Mouse (Mus musculus) adrenal gland (tissue): Measurements from ENCODE around the gene Map3k20.

ENCODE experiments used
- intact Hi-C: fragments of 180-260 bp; cut with DNase I; formaldehyde crosslinking; loops from one replicate; pipeline ENCODE4 v1.15.1; 2025
- long read RNA-seq, 2 experiments: library from polyadenylated mRNA; unstranded; transcript quantifications; one replicate each; pipeline ENCODE4 v2.0.0; 2020; ENCODE audit warnings: borderline replicate concordance in 1 of 2; ENCODE audit not compliant: insufficient replicate concordance in 1 of 2

Map3k20 gene
- long read RNA-seq, experiment 1, partial matches to known transcripts = 1 of 5 reads
- long read RNA-seq, experiment 1, other reads (novel, unspliced or antisense) = 2 of 5 reads
- long read RNA-seq, experiment 2, partial matches to known transcripts = 0 of 3 reads
- long read RNA-seq, experiment 2, other reads (novel, unspliced or antisense) = 3 of 3 reads

GRCm38 (mm10) chr2:72285256-72285887, at the start of gene Map3k20:
Gene Map3k20 (plus strand): TSS chr2:72285637.
- intact Hi-C loops = no loop called here

- intact Hi-C loops = no loop called here
These were observed 47.0 kb upstream of the Map3k20 start for GRCm38 (mm10) chr2:72238421-72238820.

- intact Hi-C loops = no loop called here
These were observed 46.5 kb upstream of the Map3k20 start for GRCm38 (mm10) chr2:72238925-72239324.

- intact Hi-C loops = no loop called here
These were observed 46.0 kb upstream of the Map3k20 start for GRCm38 (mm10) chr2:72239456-72239855.

GRCm38 (mm10) chr2:72239993-72240392, 45.4 kb upstream of the Map3k20 start:
- intact Hi-C loops = no loop called here

- intact Hi-C loops = no loop called here
These were observed 44.7 kb upstream of the Map3k20 start for GRCm38 (mm10) chr2:72240691-72241090.

- intact Hi-C loops = no loop called here
These were observed 43.5 kb upstream of the Map3k20 start for GRCm38 (mm10) chr2:72241714-72242472.

- intact Hi-C loops = no loop called here
These were observed 42.3 kb upstream of the Map3k20 start for GRCm38 (mm10) chr2:72242910-72243675.

GRCm38 (mm10) chr2:72245631-72246030, 39.8 kb upstream of the Map3k20 start:
- intact Hi-C loops = no loop called here

GRCm38 (mm10) chr2:72246376-72246775, 39.1 kb upstream of the Map3k20 start:
- intact Hi-C loops = no loop called here

GRCm38 (mm10) chr2:72247819-72248218, 37.6 kb upstream of the Map3k20 start:
- intact Hi-C loops = no loop called here

GRCm38 (mm10) chr2:72252510-72253505, 32.6 kb upstream of the Map3k20 start:
- intact Hi-C loops = no loop called here

GRCm38 (mm10) chr2:72253882-72254281, 31.6 kb upstream of the Map3k20 start:
- intact Hi-C loops = no loop called here

- intact Hi-C loops = no loop called here
These were observed 30.4 kb upstream of the Map3k20 start for GRCm38 (mm10) chr2:72254813-72255582.

- intact Hi-C loops = no loop called here
These were observed 24.7 kb upstream of the Map3k20 start for GRCm38 (mm10) chr2:72260704-72261103.

GRCm38 (mm10) chr2:72262814-72263480, 22.5 kb upstream of the Map3k20 start:
- intact Hi-C loops = no loop called here

GRCm38 (mm10) chr2:72267390-72267789, 18.0 kb upstream of the Map3k20 start:
- intact Hi-C loops = no loop called here

- intact Hi-C loops = no loop called here
These were observed 15.6 kb upstream of the Map3k20 start for GRCm38 (mm10) chr2:72269651-72270341.
